Mouse (Mus musculus): Measurements from ENCODE around the gene Cdkal1.

DNA sequence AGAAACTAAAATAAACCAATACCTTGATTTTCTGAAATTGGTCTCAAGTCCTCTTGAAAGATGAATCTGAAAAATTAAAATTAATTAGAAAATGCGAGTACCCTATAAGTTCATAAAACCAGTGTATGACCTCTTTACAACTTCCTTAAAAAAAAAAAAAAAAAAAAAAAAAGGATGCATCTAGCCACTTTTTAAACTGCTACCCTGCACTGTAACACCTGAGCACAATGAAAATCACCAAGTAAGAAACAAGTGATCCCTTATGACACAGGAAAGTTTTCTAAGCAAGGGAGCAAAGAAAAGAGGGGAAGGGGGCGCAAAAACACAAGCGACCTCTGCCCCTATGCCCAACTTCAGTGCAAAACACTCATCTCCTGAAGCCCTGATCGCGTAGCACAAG is 598 bp downstream of the Cdkal1 start:
- TF ChIP-seq USF1 (IDR thresholded peaks at IDR 0.05; ENCODE audit: low read depth) (no peak), MYOD1 (IDR thresholded peaks at IDR 0.05; ENCODE audit: control insufficient read depth in 1 of 3, insufficient read length in 2 of 3, low read depth in 2 of 3) (no peak), POLR2A (IDR thresholded peaks at IDR 0.05; ENCODE audit: insufficient read length, low read depth) (no peak), MAX (IDR thresholded peaks at IDR 0.05; ENCODE audit: low read depth) (no peak)

Data from myocyte (in vitro differentiated cells).